Mouse (Mus musculus) limb, embryonic 10.5 days (tissue): ENCODE measurements around the gene 4930432K21Rik. TPM values are rescaled to one million over a fixed set of nuclear protein-coding genes. Genes with fewer than 3 reads are reported as not detected.

Source experiments
- DNase-seq: peaks from one replicate; pipeline ENCODE4 v3.0.0-alpha.2; 2017; ENCODE audit warnings: low spot score
- H3K27ac ChIP-seq: fragments of 300-500 bp; sonication (generic); 2 replicates; pipeline ENCODE4 v1.5.1; 2016; ENCODE audit warnings: mild to moderate bottlenecking
- H3K27me3 ChIP-seq: fragments of 300-500 bp; sonication (generic); 2 replicates; pipeline ENCODE4 v1.6.1; 2016; ENCODE audit warnings: low read depth, mild to moderate bottlenecking; ENCODE audit not compliant: poor library complexity, severe bottlenecking
- H3K36me3 ChIP-seq: fragments of 300-500 bp; sonication (generic); 2 replicates; pipeline ENCODE4 v1.6.1; 2016; ENCODE audit warnings: mild to moderate bottlenecking, moderate library complexity
- H3K4me1 ChIP-seq: fragments of 300-500 bp; sonication (generic); 2 replicates; pipeline ENCODE4 v1.6.1; 2016
- H3K4me3 ChIP-seq: fragments of 300-500 bp; sonication (generic); 2 replicates; pipeline ENCODE4 v1.5.1; 2016; ENCODE audit warnings: mild to moderate bottlenecking, moderate library complexity
- H3K9me3 ChIP-seq: fragments of 300-500 bp; sonication (generic); replicated peaks from 2 replicates; pipeline ENCODE4 v1.6.1; 2016; ENCODE audit warnings: mild to moderate bottlenecking
- WGBS: fragments of 180-500 bp; shearing (Covaris S2); methylation state at CpG from one replicate; pipeline ENCODE4 v1.1.7; 2016; 5-methylcytosine and 5-hydroxymethylcytosine counted together
- microRNA counts: library from miRNA; unstranded; fragments of <30 nt; microRNA quantifications from one replicate; lab custom pipeline; 2017
- microRNA-seq: library from miRNA; unstranded; fragments of <30 nt; microRNA quantifications from one replicate; pipeline ENCODE4, GENCODE M21; 2017
- polyA plus RNA-seq: library from polyadenylated mRNA; unstranded; fragments of >200 nt; fragmentation: Nextera tagmentation; extraction: Ambion mirVana; gene quantifications from 2 replicates; pipeline ENCODE4 v1.2.1, GENCODE M21; 2016

Gene 4930432K21Rik
- polyA plus RNA-seq, 1 experiment from 2014 or later: 2.3 TPM

- no peaks in the 10 kb centered on the region for H3K27me3 ChIP-seq
- peak overlapping the region; percentile 58; the same call in 1 of the 2 replicates for H3K27ac ChIP-seq
- no peak overlapping the region for H3K4me3 ChIP-seq
- WGBS: 71% methylated on average over 17 of the region's 17 CpGs
- peaks cover 76% of the 10 kb centered on the region for H3K36me3 ChIP-seq
- peaks cover 32% of the 10 kb centered on the region for H3K4me1 ChIP-seq
- no peaks in the 10 kb centered on the region for H3K9me3 ChIP-seq
- no peak for DNase-seq
These were observed 60.9 kb downstream of the 4930432K21Rik start for GRCm38 (mm10) chr8:84208381-84209380.

- peaks cover 25% of the 10 kb centered on the region for H3K4me1 ChIP-seq
- peak; percentile 90 for DNase-seq
- H3K4me3 ChIP-seq: no peak overlapping the region
- no peaks in the 10 kb centered on the region for H3K27me3 ChIP-seq
- no peaks in the 10 kb centered on the region for H3K9me3 ChIP-seq
- H3K27ac ChIP-seq: no peak overlapping the region
- 63% methylated on average over 34 of the region's 34 CpGs for WGBS
- peaks cover 89% of the 10 kb centered on the region for H3K36me3 ChIP-seq
These were observed 62.5 kb downstream of the 4930432K21Rik start for GRCm38 (mm10) chr8:84210167-84210791.

GRCm38 (mm10) chr8:84211202-84211601, 63.4 kb downstream of the 4930432K21Rik start:
- H3K27ac ChIP-seq: no peak overlapping the region
- H3K27me3 ChIP-seq: no peaks in the 10 kb centered on the region
- H3K4me3 ChIP-seq: no peak overlapping the region
- H3K36me3 ChIP-seq: peaks cover 89% of the 10 kb centered on the region
- no peaks in the 10 kb centered on the region for H3K9me3 ChIP-seq
- DNase-seq: no peak
- H3K4me1 ChIP-seq: peaks cover 25% of the 10 kb centered on the region
- 94% methylated on average over 3 of the region's 3 CpGs for WGBS

- Histone ChIP-seq H3K36me3 (peaks cover 91% of the 10 kb centered on the region), H3K27ac (no peak overlapping the region), H3K4me1 (peaks cover 25% of the 10 kb centered on the region), H3K27me3 (no peaks in the 10 kb centered on the region), H3K9me3 (no peaks in the 10 kb centered on the region), H3K4me3 (no peak overlapping the region)
- 93% methylated on average over 31 of the region's 31 CpGs for WGBS
- DNase-seq: no peak
These were observed 64.2 kb downstream of the 4930432K21Rik start for GRCm38 (mm10) chr8:84211881-84212563.

- Histone ChIP-seq H3K36me3 (peaks cover 99% of the 10 kb centered on the region), H3K27me3 (no peaks in the 10 kb centered on the region), H3K4me1 (peaks cover 15% of the 10 kb centered on the region), H3K4me3 (no peak overlapping the region), H3K27ac (no peak overlapping the region), H3K9me3 (no peaks in the 10 kb centered on the region)
- DNase-seq: no peak
- WGBS: 95% methylated on average over 4 of the region's 4 CpGs
These were observed 65.5 kb downstream of the 4930432K21Rik start for GRCm38 (mm10) chr8:84213277-84213676.

- Histone ChIP-seq H3K27ac (no peak overlapping the region), H3K4me1 (no peaks in the 10 kb centered on the region), H3K9me3 (no peaks in the 10 kb centered on the region), H3K4me3 (no peak overlapping the region), H3K27me3 (no peaks in the 10 kb centered on the region), H3K36me3 (peaks cover 99% of the 10 kb centered on the region)
- 95% methylated on average over 11 of the region's 11 CpGs for WGBS
- no peak for DNase-seq
These were observed 69.4 kb downstream of the 4930432K21Rik start for GRCm38 (mm10) chr8:84217206-84217605.

GRCm38 (mm10) chr8:84218143-84218542, 70.3 kb downstream of the 4930432K21Rik start:
- 99% methylated on average over 5 of the region's 5 CpGs for WGBS
- no peak overlapping the region for H3K27ac ChIP-seq
- no peaks in the 10 kb centered on the region for H3K9me3 ChIP-seq
- peaks cover 99% of the 10 kb centered on the region for H3K36me3 ChIP-seq
- no peak overlapping the region for H3K4me3 ChIP-seq
- DNase-seq: no peak
- no peaks in the 10 kb centered on the region for H3K4me1 ChIP-seq
- no peaks in the 10 kb centered on the region for H3K27me3 ChIP-seq

GRCm38 (mm10) chr8:84220105-84220504, 72.3 kb downstream of the 4930432K21Rik start:
- H3K27ac ChIP-seq: no peak overlapping the region
- no peaks in the 10 kb centered on the region for H3K4me1 ChIP-seq
- H3K36me3 ChIP-seq: peaks cover 99% of the 10 kb centered on the region
- WGBS: 86% methylated on average over 7 of the region's 7 CpGs
- DNase-seq: no peak
- H3K4me3 ChIP-seq: no peak overlapping the region
- H3K27me3 ChIP-seq: no peaks in the 10 kb centered on the region
- no peaks in the 10 kb centered on the region for H3K9me3 ChIP-seq

MicroRNA genes within 50 kb of the gene (microRNA counts, 519-probe panel; counts per million panel counts)
- microRNA mmu-miR-181c (lab: Ali Mortazavi, UCI) (684 counts per million, percentile 72 among the panel's probes with 10 or more counts), microRNA mmu-miR-23a (lab: Ali Mortazavi, UCI) (5,187 counts per million, percentile 88 among the panel's probes with 10 or more counts), microRNA mmu-miR-27a (lab: Ali Mortazavi, UCI) (6,315 counts per million, percentile 95 among the panel's probes with 10 or more counts)

Small RNAs within 50 kb of the gene (microRNA-seq; reads per million reads assigned to microRNA genes)
- not detected for gene Gm25110
- 3,472 reads per million, percentile 87 among the genes with 10 or more reads in this experiment for gene Mir181c
- gene Mir181d: 4,133 reads per million, percentile 89 among the genes with 10 or more reads in this experiment
- gene Mir23a: 5,559 reads per million, percentile 91 among the genes with 10 or more reads in this experiment
- not detected for gene Mir24-2
- 116 reads per million, percentile 50 among the genes with 10 or more reads in this experiment for gene Mir27a
- not detected for gene Mir3074-2

Other genes with a start within 250 kb of the 4930432K21Rik start
- 12.3 and 16.2 TPM in 2 replicates for gene Adgrl1, start 247.9 kb upstream of the 4930432K21Rik start, polyA plus RNA-seq
- 0.58 and 0.70 TPM in 2 replicates for gene Gm10644, start 192.8 kb upstream of the 4930432K21Rik start, polyA plus RNA-seq
- 94.6 and 101 TPM in 2 replicates for gene Asf1b, start 192.5 kb upstream of the 4930432K21Rik start, polyA plus RNA-seq
- 136 and 158 TPM in 2 replicates for gene Prkaca, start 175.0 kb upstream of the 4930432K21Rik start, polyA plus RNA-seq
- gene Samd1, start 150.4 kb upstream of the 4930432K21Rik start, polyA plus RNA-seq: 10.3 and 12.5 TPM in 2 replicates
- gene 1700067K01Rik, start 146.5 kb upstream of the 4930432K21Rik start, polyA plus RNA-seq: 0.28 and 0.73 TPM in 2 replicates
- gene 2210011C24Rik, start 135.9 kb upstream of the 4930432K21Rik start, polyA plus RNA-seq: 0.13 TPM in 1 of 2 replicates, not detected in the other
- gene Palm3, start 126.6 kb upstream of the 4930432K21Rik start, polyA plus RNA-seq: 6.5 and 6.6 TPM in 2 replicates
- 0.40 and 0.58 TPM in 2 replicates for gene Il27ra, start 105.4 kb upstream of the 4930432K21Rik start, polyA plus RNA-seq
- gene Rln3, start 103.0 kb upstream of the 4930432K21Rik start, polyA plus RNA-seq: not detected in 2 replicates
- 0.88 and 1.0 TPM in 2 replicates for gene Gm10643, start 82.9 kb upstream of the 4930432K21Rik start, polyA plus RNA-seq
- gene Rfx1, start 81.2 kb upstream of the 4930432K21Rik start, polyA plus RNA-seq: 9.5 and 11.3 TPM in 2 replicates
- gene Dcaf15, start 43.3 kb upstream of the 4930432K21Rik start, polyA plus RNA-seq: 20.2 and 20.8 TPM in 2 replicates
- gene Podnl1, start 22.0 kb upstream of the 4930432K21Rik start, polyA plus RNA-seq: 0.29 TPM in 1 of 2 replicates, not detected in the other
- 22.6 and 24.8 TPM in 2 replicates for gene Cc2d1a, start 89 bp upstream of the 4930432K21Rik start, polyA plus RNA-seq
- 3.1 and 3.2 TPM in 2 replicates for gene Nanos3, start 37.2 kb downstream of the 4930432K21Rik start, polyA plus RNA-seq
- gene Zswim4, start 89.0 kb downstream of the 4930432K21Rik start, polyA plus RNA-seq: 40.1 and 44.4 TPM in 2 replicates
- gene D8Ertd738e, start 101.7 kb downstream of the 4930432K21Rik start, polyA plus RNA-seq: 420 and 449 TPM in 2 replicates
- gene Mri1, start 109.3 kb downstream of the 4930432K21Rik start, polyA plus RNA-seq: 75.0 and 83.0 TPM in 2 replicates
- gene Ccdc130, start 122.4 kb downstream of the 4930432K21Rik start, polyA plus RNA-seq: 15.0 and 22.9 TPM in 2 replicates
- 5.9 and 6.4 TPM in 2 replicates for gene Cacna1a, start 240.4 kb downstream of the 4930432K21Rik start, polyA plus RNA-seq